Mouse (Mus musculus) midbrain, embryonic 12.5 days (tissue): Measurements from ENCODE around the gene Chst14. TPM values are rescaled to one million over a fixed set of nuclear protein-coding genes. Genes with fewer than 3 reads are reported as not detected.

Experiments
- ATAC-seq: fragments of 200-750 bp; cut with Nextera tagmentation; 2 replicates; pipeline ENCODE4 v1.8.0; 2017; ENCODE audit warnings: low read depth, moderate TSS enrichment, moderate library complexity; ENCODE audit not compliant: low FRiP score
- H3K27ac ChIP-seq: fragments of 300-500 bp; sonication (generic); replicated peaks from 2 replicates; pipeline ENCODE4 v1.5.1; 2016; ENCODE audit warnings: mild to moderate bottlenecking
- H3K27me3 ChIP-seq: fragments of 300-500 bp; sonication (generic); 2 replicates; pipeline ENCODE4 v1.6.1; 2016; ENCODE audit warnings: mild to moderate bottlenecking
- H3K36me3 ChIP-seq: fragments of 300-500 bp; sonication (generic); 2 replicates; pipeline ENCODE4 v1.6.1; 2016
- H3K4me1 ChIP-seq: fragments of 300-500 bp; sonication (generic); 2 replicates; pipeline ENCODE4 v1.6.1; 2016
- H3K4me2 ChIP-seq: fragments of 300-500 bp; sonication (generic); replicated peaks from 2 replicates; pipeline ENCODE4 v1.6.1; 2016; ENCODE audit warnings: mild to moderate bottlenecking, moderate library complexity
- H3K4me3 ChIP-seq: fragments of 300-500 bp; sonication (generic); 2 replicates; pipeline ENCODE4 v1.5.1; 2016; ENCODE audit warnings: mild to moderate bottlenecking
- H3K9ac ChIP-seq: fragments of 300-500 bp; sonication (generic); replicated peaks from 2 replicates; pipeline ENCODE4 v1.6.1; 2016; ENCODE audit warnings: mild to moderate bottlenecking, moderate library complexity
- H3K9me3 ChIP-seq: fragments of 300-500 bp; sonication (generic); 2 replicates; pipeline ENCODE4 v1.6.1; 2016; ENCODE audit warnings: mild to moderate bottlenecking
- WGBS: fragments of 180-500 bp; shearing (Covaris S2); methylation state at CpG from one replicate; pipeline ENCODE4 v1.1.7; 2016; 5-methylcytosine and 5-hydroxymethylcytosine counted together
- polyA plus RNA-seq: library from polyadenylated mRNA; unstranded; fragments of >200 nt; fragmentation: Nextera tagmentation; extraction: Ambion mirVana; gene quantifications from 2 replicates; pipeline ENCODE4 v1.2.1, GENCODE M21; 2016

Gene Chst14
- 14.5 and 19.5 TPM in 2 replicates for polyA plus RNA-seq

- H3K9me3 ChIP-seq: no peaks in the 10 kb centered on the region
- H3K4me2 ChIP-seq: peak within 1 kb of the TSS; percentile 94
- peak within 1 kb of the TSS; percentile 82 for H3K9ac ChIP-seq
- H3K27ac ChIP-seq: no peak within 1 kb of the TSS
- peak; percentile 89 for ATAC-seq
- H3K36me3 ChIP-seq: peaks cover 25% of the 10 kb centered on the region
- under 1% methylated on average over 37 of the region's 47 CpGs for WGBS
- peak within 1 kb of the TSS; percentile 68 for H3K4me3 ChIP-seq
- H3K27me3 ChIP-seq: peaks cover 6% of the 10 kb centered on the region; the same call in 1 of the 2 replicates
- H3K4me1 ChIP-seq: peaks cover 38% of the 10 kb centered on the region
Observed at GRCm38 (mm10) chr2:118926361-118926997, at the start of gene Chst14. TSS of gene Chst14 (plus strand) at chr2:118926496.

- ATAC-seq: no peak
- Histone ChIP-seq H3K4me3 (no peak overlapping the region), H3K4me1 (peaks cover 4% of the 10 kb centered on the region; the same call in 1 of the 2 replicates), H3K9me3 (no peaks in the 10 kb centered on the region), H3K9ac (no peak overlapping the region), H3K36me3 (peaks cover 33% of the 10 kb centered on the region), H3K4me2 (no peak overlapping the region), H3K27ac (no peak overlapping the region), H3K27me3 (peaks cover 19% of the 10 kb centered on the region)
- WGBS: 77% methylated on average over 4 of the region's 4 CpGs
Observed at GRCm38 (mm10) chr2:118881019-118881418, 45.3 kb upstream of the Chst14 start.

- Histone ChIP-seq H3K27ac (no peak overlapping the region), H3K9ac (no peak overlapping the region), H3K27me3 (peaks cover 25% of the 10 kb centered on the region), H3K4me3 (no peak overlapping the region), H3K4me2 (no peak overlapping the region), H3K36me3 (peaks cover 25% of the 10 kb centered on the region), H3K4me1 (peaks cover 4% of the 10 kb centered on the region; the same call in 1 of the 2 replicates), H3K9me3 (no peaks in the 10 kb centered on the region)
- 85% methylated on average over 5 of the region's 5 CpGs for WGBS
- ATAC-seq: no peak
Observed at GRCm38 (mm10) chr2:118881956-118882355, 44.3 kb upstream of the Chst14 start.

- peak; percentile 81 for ATAC-seq
- Histone ChIP-seq H3K9me3 (no peaks in the 10 kb centered on the region), H3K4me2 (peak overlapping the region; percentile 67), H3K4me1 (peaks cover 4% of the 10 kb centered on the region; the same call in 1 of the 2 replicates), H3K4me3 (peak overlapping the region; percentile 33), H3K9ac (peak overlapping the region; percentile 43), H3K27me3 (peaks cover 34% of the 10 kb centered on the region), H3K27ac (no peak overlapping the region), H3K36me3 (peaks cover 16% of the 10 kb centered on the region)
- WGBS: 2% methylated on average over 32 of the region's 32 CpGs
Observed at GRCm38 (mm10) chr2:118882840-118883679, 43.2 kb upstream of the Chst14 start.

- Histone ChIP-seq H3K4me3 (no peak overlapping the region), H3K27me3 (peaks cover 47% of the 10 kb centered on the region), H3K4me1 (peaks cover 4% of the 10 kb centered on the region; the same call in 1 of the 2 replicates), H3K9ac (no peak overlapping the region), H3K4me2 (no peak overlapping the region; the same call in 1 of the 2 replicates), H3K9me3 (no peaks in the 10 kb centered on the region), H3K27ac (no peak overlapping the region), H3K36me3 (no peaks in the 10 kb centered on the region)
- ATAC-seq: no peak
- 69% methylated on average over 13 of the region's 13 CpGs for WGBS
Observed at GRCm38 (mm10) chr2:118887440-118887839, 38.9 kb upstream of the Chst14 start.

GRCm38 (mm10) chr2:118887845-118888548, 38.3 kb upstream of the Chst14 start:
- Histone ChIP-seq H3K27ac (no peak overlapping the region), H3K4me3 (no peak overlapping the region), H3K4me2 (no peak overlapping the region; the same call in 1 of the 2 replicates), H3K27me3 (peaks cover 52% of the 10 kb centered on the region), H3K36me3 (no peaks in the 10 kb centered on the region), H3K9ac (no peak overlapping the region), H3K9me3 (no peaks in the 10 kb centered on the region), H3K4me1 (peaks cover 2% of the 10 kb centered on the region; the same call in 1 of the 2 replicates)
- ATAC-seq: 0 out of 2 replicates have a peak, but pooled peaks have one; percentile 38
- 32% methylated on average over 14 of the region's 14 CpGs for WGBS

GRCm38 (mm10) chr2:118891173-118891572, 35.1 kb upstream of the Chst14 start:
- H3K4me2 ChIP-seq: no peak overlapping the region
- H3K27ac ChIP-seq: no peak overlapping the region
- no peak overlapping the region for H3K9ac ChIP-seq
- ATAC-seq: no peak
- peaks cover under 1% of the 10 kb centered on the region; the same call in 1 of the 2 replicates for H3K4me1 ChIP-seq
- peaks cover 61% of the 10 kb centered on the region for H3K27me3 ChIP-seq
- no peak overlapping the region for H3K4me3 ChIP-seq
- H3K9me3 ChIP-seq: no peaks in the 10 kb centered on the region
- no peaks in the 10 kb centered on the region for H3K36me3 ChIP-seq
- WGBS: 92% methylated on average over 4 of the region's 4 CpGs

- Histone ChIP-seq H3K27ac (no peak overlapping the region), H3K36me3 (no peaks in the 10 kb centered on the region), H3K9me3 (no peaks in the 10 kb centered on the region), H3K9ac (peak overlapping the region; percentile 40), H3K4me3 (peak overlapping the region; percentile 39), H3K27me3 (peaks cover 89% of the 10 kb centered on the region), H3K4me2 (peak overlapping the region; percentile 64), H3K4me1 (peaks cover 38% of the 10 kb centered on the region)
- ATAC-seq: peak; percentile 19; the same call in 1 of the 2 replicates
- 1% methylated on average over 38 of the region's 38 CpGs for WGBS
Observed at GRCm38 (mm10) chr2:118895990-118896913, 30.0 kb upstream of the Chst14 start.

- 0% methylated on average over 13 of the region's 13 CpGs for WGBS
- Histone ChIP-seq H3K4me1 (peaks cover 38% of the 10 kb centered on the region), H3K9me3 (no peaks in the 10 kb centered on the region), H3K27ac (no peak overlapping the region), H3K36me3 (no peaks in the 10 kb centered on the region), H3K27me3 (peaks cover 87% of the 10 kb centered on the region), H3K9ac (peak overlapping the region; percentile 40), H3K4me2 (peak overlapping the region; percentile 64), H3K4me3 (peak overlapping the region; percentile 39)
- ATAC-seq: no peak
Observed at GRCm38 (mm10) chr2:118896914-118897291, 29.4 kb upstream of the Chst14 start.

GRCm38 (mm10) chr2:118897392-118897791, 28.9 kb upstream of the Chst14 start:
- 2% methylated on average over 7 of the region's 7 CpGs for WGBS
- H3K4me3 ChIP-seq: peak overlapping the region; percentile 39; the same call in 1 of the 2 replicates
- H3K27ac ChIP-seq: no peak overlapping the region
- no peaks in the 10 kb centered on the region for H3K9me3 ChIP-seq
- H3K27me3 ChIP-seq: peaks cover 82% of the 10 kb centered on the region
- 0 out of 2 replicates have a peak overlapping the region, but pooled peaks have one; percentile 40 for H3K9ac ChIP-seq
- no peaks in the 10 kb centered on the region for H3K36me3 ChIP-seq
- no peak for ATAC-seq
- H3K4me2 ChIP-seq: peak overlapping the region; percentile 64
- peaks cover 38% of the 10 kb centered on the region for H3K4me1 ChIP-seq

- ATAC-seq: no peak
- WGBS: 2% methylated on average over 11 of the region's 11 CpGs
- Histone ChIP-seq H3K9me3 (no peaks in the 10 kb centered on the region), H3K9ac (no peak overlapping the region), H3K27ac (no peak overlapping the region), H3K36me3 (no peaks in the 10 kb centered on the region), H3K4me1 (peaks cover 38% of the 10 kb centered on the region), H3K4me3 (no peak overlapping the region), H3K4me2 (peak overlapping the region; percentile 14; the same call in 1 of the 2 replicates), H3K27me3 (peaks cover 78% of the 10 kb centered on the region)
Observed at GRCm38 (mm10) chr2:118897808-118898207, 28.5 kb upstream of the Chst14 start.
